Mouse (Mus musculus): ENCODE results near the gene Gm20498.

Gm20498 gene

GRCm38 (mm10) chr12:81332875-81333421, 199.8 kb downstream of the Gm20498 start, which contains the start of gene Slc8a3:
Gene Slc8a3 (minus strand): TSS chr12:81333180.
- no peak for DNase-seq (ENCODE audit: low spot score)

GRCm38 (mm10) chr12:81331937-81332874, 200.5 kb downstream of the Gm20498 start:
- DNase-seq (ENCODE audit: low spot score) = no peak

DNA sequence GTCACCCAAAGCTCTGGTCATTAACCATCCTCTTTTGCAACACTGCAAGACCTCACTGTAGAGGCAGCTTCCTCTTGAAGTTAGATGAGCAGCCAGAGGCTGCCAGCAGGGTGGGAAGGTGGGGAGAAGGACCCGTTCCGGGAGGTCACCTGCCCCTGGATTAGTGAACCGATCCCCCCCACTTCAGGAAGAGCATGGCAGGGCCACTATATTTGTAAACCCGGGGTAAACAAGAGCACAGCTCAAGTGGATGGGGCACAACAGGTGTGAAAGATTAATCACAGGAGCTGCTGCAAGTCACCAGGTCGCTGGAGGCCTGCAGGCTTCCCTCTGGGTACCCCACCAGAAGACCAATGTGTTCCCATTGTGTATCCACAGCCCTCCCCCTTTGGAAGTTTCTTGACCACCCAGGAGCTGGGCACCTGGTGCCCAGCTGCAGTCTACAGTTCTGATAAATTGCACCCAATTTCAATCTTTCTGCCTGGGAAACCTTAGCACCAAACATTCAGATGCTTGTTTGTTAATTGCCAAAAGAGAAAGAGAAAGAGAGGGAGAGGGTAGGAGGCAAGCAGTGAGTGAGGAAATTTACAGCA, 201.6 kb downstream of the Gm20498 start:
- DNase-seq (ENCODE audit: low spot score) = no peak

GRCm38 (mm10) chr12:81324991-81325390, 207.7 kb downstream of the Gm20498 start:
- DNase-seq (ENCODE audit: low spot score) = no peak

DNA sequence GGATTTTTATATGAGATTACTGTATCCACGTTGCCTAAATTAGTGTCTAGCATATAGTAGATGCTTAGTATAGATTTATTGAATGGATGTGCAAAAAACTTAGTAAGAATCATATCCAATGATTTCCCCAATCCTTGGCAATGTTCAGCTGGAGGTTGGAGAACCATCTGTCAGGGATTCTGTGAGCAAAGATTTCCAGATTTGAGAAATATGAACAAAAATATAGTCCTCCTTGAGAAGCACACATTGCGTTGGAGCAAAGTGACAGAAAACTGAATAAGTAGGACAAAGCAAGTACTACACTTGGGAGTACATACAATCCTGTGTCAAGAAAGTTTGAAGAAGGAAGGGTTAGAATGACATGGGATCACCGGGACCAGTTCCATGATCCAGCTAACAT, 208.6 kb downstream of the Gm20498 start:
- DNase-seq (ENCODE audit: low spot score) = no peak

GRCm38 (mm10) chr12:81321021-81321420, 211.7 kb downstream of the Gm20498 start:
- no peak for DNase-seq (ENCODE audit: low spot score)

DNA sequence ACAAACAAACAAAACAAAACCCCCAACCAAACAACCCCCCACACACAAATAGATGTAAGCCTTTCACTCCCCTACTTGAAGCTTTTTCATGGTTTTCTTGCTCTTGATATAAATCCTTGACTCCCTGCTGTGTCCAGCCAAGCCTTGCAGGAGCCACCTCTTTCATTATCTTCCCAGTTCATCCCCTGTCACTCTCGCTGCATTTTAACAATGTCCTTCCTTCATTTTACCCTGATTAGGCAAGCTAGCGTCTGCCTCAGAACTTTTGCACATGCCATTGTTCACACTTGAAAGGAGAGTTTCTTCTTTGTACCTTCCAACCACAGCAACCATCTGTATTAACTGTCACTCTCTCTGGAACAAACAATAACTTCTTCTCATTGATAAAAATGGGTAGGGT, 214.9 kb downstream of the Gm20498 start:
- no peak for DNase-seq (ENCODE audit: low spot score)

- no peak for DNase-seq (ENCODE audit: low spot score)
These were observed 216.8 kb downstream of the Gm20498 start for GRCm38 (mm10) chr12:81315953-81316352.

All from spleen, adult 12 weeks (tissue).